Mouse (Mus musculus) yolk sac, embryonic 10.5 days (tissue): ENCODE measurements around the gene Kcnj15.

ENCODE experiments used
- DNase-seq: peaks from one replicate; pipeline ENCODE4 v3.0.0-alpha.2; 2017; ENCODE audit warnings: low spot score

The Kcnj15 gene

DNA sequence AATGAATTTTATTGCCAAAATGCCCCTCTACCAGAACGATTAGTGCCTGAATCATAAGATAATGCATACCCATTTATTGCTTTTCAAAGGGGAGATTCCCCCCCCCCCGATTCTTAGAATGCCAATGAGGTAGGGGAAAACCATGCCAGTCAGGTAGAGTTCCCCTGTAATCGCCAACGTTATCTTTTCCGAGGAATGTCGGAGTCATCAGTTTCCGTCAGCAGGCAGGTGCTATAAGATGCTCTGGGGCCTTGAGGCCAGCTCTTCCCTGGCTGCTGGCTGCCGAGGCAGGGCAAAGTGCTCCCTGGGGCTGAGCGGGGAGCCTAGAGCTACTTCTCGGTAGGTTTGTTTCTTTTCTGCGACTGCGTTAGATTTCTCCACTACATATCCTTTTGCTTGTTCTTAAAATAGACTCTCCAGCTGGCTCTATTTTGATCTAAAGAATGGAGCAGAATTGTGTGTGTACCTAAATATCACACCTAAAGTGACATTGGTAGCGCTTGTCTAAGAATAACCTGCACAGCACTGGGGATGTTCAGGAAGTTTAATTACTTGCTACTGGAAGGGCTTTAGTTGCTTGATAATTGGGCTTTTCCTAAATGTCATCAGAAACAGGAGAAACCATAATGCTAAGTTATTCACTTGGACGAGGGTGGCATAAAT, 35.6 kb downstream of the Kcnj15 start:
- no peak for DNase-seq

DNA sequence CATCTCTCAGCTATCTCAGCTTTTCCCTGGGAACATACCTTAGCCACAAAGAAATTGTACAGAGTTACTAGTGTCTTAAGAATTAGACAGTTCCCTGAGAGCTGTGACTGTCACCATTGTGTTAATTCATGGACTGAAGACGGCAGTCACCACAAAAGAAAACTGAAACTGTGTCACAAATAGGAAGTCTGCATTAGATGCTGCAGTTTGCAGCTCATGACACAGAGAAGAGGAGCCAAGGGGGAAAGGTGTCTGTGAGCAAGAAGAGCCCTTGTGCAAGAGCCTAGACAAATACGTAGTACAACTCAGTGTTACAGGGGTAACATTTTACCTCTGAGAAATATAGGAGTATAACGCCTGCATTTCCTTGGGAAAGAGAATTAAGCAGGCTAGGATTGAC, 40.3 kb downstream of the Kcnj15 start:
- DNase-seq, result no peak

DNA sequence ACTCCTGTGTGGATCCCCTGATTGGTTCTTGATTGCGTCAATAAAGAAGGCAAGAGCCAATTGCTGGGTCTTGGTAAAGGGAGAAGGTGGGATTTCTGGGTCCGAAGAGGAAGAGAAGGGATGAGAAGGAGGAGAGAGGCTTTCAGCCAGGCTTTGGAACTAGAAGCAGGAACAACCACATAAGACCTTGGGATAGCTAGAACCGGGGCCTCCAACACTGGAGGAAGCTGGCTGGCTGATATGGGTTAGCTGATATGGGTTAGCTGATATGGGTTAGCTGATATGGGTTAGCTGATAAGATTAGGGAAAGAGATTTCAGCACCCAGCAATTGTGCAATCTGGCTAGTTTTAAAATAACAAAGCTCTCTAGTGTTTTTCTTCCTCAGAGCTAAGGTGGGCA, 44.3 kb downstream of the Kcnj15 start:
- DNase-seq, result no peak

DNA sequence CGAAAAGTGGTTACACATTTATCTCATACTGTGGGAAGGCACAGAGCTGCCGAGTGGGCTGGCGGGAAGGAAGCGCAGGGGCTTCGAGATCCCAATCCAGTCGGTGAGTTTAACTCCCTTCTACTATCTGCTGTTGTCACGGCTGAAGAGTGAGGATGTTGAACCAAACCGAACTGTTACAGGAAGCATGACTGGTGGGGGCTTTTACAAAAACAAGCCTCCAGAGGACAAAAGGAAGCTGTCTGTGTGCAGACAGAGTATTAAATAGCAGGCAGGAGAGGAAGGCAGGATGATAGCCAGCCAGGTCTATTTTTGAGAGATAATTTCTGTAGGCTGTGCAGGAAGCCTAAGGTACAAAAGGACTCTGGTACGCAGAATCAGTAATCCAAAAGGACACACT, 46.3 kb downstream of the Kcnj15 start:
- DNase-seq, result no peak

DNA sequence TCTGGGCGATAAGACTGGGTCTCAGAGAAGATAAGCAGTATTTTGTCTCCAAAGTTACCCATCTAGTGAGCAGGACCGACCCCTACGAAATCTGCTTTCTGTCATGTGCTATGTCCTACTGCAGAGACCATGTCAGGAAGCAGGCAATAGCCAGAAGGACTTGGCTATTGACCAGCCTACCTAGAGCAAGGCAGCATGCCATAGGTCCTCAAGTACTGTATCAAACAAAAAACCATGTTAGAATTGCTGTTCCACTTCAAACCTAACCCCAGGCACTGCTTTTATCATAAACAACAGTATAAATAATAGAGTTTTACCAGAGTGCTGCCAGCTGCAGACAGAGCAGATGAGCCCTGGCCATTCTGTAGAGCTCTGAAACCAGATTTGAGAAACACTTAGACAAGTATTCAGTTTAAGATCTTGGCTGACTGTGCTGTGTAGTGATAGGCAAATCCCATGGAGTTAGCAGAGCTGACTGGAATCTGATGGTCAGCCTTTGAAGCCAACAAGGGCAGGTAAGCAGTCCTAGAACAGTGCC, 50.5 kb downstream of the Kcnj15 start:
- DNase-seq, result no peak

DNA sequence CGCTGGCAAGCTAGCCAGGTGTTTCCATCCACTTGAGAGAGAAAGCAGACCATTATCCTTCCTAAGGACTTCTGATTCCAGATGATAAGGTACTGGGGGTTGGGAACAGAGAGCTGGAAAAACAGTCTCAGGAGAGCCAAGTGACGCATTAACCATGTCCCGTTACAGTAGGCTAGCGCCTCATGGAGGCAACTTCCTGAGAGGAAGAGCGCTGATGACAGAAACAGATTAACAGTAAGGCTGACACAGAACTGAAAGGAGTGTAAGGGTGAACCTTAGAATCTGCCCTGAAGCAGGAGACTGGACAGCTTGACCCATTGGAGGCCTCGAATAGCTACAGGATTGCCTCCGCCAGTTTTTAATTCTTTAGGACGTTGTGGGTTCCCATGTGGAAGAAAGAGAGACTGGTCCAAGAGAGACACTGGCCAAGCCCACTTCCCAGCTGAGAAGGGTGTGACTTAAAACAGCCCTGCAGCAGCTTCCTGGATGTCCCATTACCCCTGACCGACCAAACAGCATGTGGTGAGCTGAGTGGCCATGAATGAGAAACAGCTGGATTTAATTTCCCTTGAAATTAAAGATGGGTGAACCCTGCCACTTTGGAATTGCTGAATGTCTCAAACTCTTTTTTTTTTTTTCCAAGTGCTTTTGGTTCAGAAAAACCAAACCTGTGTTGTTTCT, 64.7 kb downstream of the Kcnj15 start:
- DNase-seq, result no peak

DNA sequence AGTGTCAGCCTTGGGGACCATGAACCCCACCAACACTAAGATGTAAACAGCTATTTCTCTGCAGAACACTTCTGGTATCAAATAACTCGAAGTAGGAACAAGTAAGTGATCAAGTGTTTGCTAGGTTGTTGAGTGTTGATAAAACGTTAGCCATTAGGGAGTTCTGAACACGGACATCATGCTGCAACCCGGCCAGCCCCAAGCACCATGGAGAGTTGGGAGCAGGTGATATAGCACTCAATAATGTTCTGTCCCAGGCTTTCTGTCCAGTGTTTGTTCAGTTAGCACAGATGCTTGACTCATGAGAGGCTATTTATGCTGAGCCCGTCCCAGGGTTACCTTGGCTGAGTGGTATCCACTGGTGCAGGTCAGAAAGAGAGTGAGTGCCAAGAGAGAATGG, 74.8 kb downstream of the Kcnj15 start:
- no peak for DNase-seq

DNA sequence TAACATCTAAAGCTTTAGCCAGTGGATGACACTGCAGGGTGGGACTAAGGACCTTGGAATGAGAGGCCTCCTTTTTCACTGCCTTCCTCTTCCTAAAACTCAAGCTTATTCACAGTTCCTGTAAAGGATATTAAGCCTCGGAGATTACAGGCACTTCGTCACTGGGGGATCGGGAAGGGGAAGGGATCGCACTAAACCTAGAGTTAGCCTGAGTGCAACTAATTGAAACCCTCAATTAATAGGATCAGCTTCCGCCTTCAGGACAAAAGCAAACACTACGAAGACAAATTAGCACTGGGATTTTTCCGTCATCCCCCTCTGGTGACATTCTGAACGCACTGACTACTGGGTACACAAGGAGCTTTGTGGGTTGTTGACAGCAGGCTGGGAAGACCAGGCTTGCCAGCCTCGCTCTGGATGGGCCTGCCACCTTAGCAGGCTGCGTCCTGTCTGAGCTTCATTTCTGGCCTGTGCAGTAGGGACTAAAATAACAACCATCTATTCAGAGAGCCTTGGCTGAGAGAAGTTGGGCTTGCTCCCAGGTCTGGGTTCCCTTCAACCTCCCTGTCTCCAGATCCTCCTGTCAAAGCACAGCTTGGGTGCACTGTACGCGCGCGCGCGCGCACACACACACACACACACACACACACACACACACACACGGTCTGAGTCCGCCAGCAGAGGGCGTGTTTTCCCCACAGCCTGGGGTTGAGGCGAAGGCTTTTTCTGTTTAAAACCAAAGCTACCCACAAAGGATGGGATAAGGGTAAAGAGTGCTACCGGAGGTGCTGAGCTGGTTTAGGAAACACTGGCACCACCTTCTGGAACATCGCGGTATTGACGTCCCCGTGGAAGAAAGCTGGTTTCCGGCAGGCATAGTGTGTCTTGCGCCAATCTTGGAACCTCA, 83.8 kb downstream of the Kcnj15 start:
- DNase-seq, result peak; percentile 49

DNA sequence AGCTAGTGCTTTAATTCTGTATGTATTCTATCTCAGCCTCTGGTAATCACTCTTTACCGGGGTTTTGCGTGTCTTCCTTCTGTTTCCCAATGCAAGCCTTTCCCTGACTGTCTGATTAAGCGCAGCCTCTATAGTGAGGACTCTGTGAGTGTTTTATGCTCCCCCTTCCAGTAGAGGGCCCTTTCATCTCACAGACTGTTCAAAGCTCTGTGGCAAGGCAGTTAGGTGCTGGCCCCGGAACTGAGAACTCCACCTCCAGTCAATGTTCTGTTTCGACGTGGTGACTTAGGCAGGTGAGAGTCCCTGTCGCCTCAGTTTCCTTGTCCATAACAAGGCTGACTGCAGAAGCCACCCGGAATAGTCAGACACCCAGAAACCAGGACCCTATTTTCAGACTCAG, 84.7 kb downstream of the Kcnj15 start:
- DNase-seq, result no peak

DNA sequence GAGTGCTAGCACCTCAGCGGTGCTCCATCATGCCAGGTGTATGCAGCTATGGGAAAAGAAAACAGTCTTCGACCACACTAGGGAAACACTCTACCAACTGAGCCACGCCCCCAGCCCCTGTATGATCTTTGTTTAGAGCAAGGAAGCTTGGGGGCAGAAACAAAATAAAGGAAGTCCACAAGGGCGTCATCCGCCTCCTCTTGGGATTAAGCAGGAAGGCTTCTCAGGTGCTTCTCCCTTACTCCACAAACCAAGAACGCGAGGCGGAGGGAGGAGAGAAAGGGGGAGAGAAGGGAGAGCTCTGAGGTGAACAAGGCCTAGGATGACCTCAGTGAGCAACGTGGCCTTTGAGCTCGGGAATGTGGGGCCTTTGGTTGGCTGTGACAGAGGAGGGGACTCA, 87.6 kb downstream of the Kcnj15 start:
- no peak for DNase-seq

DNA sequence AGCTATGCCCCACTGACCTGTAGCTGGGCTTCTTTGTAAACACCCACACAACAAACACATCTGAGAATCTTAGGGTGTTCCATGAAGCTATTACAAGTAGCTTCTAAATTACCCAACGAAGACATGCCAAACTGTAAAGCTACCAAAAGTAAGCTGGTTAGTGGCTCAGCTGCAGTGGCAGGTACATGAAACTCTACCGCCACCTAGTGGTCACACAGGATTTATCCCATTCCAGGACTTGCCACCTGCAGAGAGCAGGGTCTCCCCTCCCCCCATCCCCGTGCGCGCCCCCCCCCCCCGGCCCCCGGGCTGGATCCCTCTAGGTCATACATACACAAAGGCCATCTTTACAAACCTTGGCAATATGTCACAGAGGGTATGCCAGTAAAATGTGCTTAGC, 88.5 kb downstream of the Kcnj15 start:
- peak; percentile 64 for DNase-seq

DNA sequence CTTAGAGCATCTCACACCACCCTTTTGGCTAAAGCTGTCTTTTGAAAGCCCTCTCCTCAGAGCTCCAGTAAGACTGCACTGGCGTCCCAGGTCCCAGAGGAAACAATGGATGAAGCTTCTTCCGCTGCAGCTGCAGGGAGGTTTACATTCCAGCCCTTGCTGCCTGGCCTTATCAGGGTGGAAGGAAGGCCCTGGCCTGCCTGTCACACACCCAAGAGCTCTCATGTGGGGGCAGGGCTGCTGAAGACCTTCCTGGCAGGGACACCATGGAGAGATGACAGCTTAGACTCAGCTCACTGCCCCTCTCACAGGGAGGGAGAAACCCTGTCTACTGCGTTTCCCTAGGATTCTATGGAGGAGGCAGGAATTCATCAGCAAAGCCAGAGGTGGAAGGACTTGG, 89.8 kb downstream of the Kcnj15 start:
- DNase-seq, result peak; percentile 36

DNA sequence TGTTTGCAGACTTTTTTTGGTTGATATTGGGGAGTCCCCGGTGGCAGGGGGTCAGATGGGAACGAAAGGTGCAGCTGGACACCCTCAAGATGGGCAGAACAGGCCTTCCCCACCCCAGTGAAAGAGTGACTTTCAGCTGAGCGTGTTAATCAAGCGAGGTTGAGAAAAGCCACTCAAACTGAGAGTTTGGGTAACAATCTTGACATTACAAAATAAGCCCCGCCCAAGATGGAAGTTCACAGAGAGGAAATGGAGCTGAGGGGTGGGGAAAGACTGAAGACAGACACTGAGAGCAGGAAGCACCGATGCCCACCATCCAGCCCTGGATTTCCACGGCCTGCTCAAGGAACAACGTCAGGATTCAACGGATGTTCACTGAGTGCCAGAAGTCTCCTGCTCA, 91.2 kb downstream of the Kcnj15 start:
- no peak for DNase-seq

DNA sequence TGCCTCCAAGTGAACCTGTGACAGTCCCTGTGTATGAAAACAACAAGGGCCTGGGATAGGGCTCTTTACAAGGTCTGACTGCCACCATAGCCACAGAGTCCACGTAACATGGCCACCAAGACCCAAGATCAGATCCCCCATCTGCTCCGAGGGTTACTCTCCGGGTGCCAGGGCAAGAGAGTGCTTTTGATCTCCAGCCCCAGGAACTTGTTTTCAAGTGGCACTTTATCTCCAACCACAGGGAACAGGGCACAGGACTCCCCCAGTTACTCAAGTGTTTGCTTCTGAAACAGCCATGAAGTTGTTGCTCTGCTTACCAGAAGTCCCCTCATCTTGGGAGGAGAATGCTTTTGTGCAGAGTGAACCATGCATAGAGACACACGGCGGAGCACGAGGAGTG, 92.0 kb downstream of the Kcnj15 start:
- DNase-seq, result no peak

DNA sequence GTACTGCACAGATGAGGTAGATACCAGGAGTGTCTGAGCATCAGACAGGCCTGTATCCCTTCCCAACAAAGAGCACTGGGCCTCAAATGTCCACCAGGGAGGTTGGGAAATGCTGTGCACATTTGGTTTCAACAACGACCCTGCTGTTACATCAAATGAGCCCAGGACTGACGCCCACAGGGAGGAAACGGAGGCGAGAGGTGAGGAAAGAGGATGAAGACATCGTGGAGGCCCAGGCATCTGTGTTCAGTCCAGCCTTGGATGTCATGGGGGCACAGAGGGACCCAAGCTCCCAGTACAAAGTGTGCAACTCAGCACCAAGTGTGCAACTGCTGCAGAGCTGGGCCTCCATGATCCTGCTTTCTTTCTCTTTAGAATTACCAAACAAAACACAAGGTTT, 92.4 kb downstream of the Kcnj15 start:
- no peak for DNase-seq
